Mouse (Mus musculus) myocyte (in vitro differentiated cells): ENCODE data around the gene Mrc2.

Experiments
- CEBPB ChIP-seq: IDR thresholded peaks from 2 replicates; pipeline ENCODE4 v1.6.1; 2011; ENCODE audit warnings: mild to moderate bottlenecking, moderate library complexity; ENCODE audit not compliant: poor library complexity, insufficient read depth, severe bottlenecking
- E2F4 ChIP-seq: IDR thresholded peaks from one replicate; pipeline ENCODE4 v1.6.1; 2011; ENCODE audit warnings: mild to moderate bottlenecking, control low read depth, moderate library complexity; ENCODE audit not compliant: insufficient read depth
- MAX ChIP-seq: IDR thresholded peaks from one replicate; pipeline ENCODE4 v1.6.1; 2011; ENCODE audit warnings: low read depth, mild to moderate bottlenecking, control low read depth
- MYOD1 ChIP-seq, 3 experiments: IDR thresholded peaks; one replicate each; pipeline ENCODE4 v1.6.1; 2011; ENCODE audit warnings: control low read depth in 2 of 3, low read depth in 2 of 3, mild to moderate bottlenecking in 2 of 3, moderate library complexity in 1 of 3; ENCODE audit not compliant: insufficient read length in 2 of 3, control insufficient read depth in 1 of 3
- MYOG ChIP-seq, 3 experiments: IDR thresholded peaks; one replicate each; pipeline ENCODE4 v1.6.1; 2011; ENCODE audit warnings: control low read depth in 2 of 3, low read depth in 2 of 3, mild to moderate bottlenecking in 2 of 3; ENCODE audit not compliant: insufficient read length in 2 of 3, control insufficient read depth in 1 of 3, insufficient read depth in 1 of 3
- POLR2A ChIP-seq: IDR thresholded peaks from one replicate; pipeline ENCODE4 v1.6.1; 2011; ENCODE audit warnings: low read depth, mild to moderate bottlenecking, control low read depth, moderate library complexity; ENCODE audit not compliant: insufficient read length
- POLR2AphosphoS2 ChIP-seq: IDR thresholded peaks from one replicate; pipeline ENCODE4 v1.6.1; 2011; ENCODE audit warnings: low read depth, control low read depth; ENCODE audit not compliant: insufficient read length
- REST ChIP-seq: IDR thresholded peaks from one replicate; pipeline ENCODE4 v1.6.1; 2011; ENCODE audit warnings: mild to moderate bottlenecking, control low read depth, moderate library complexity; ENCODE audit not compliant: insufficient read depth, insufficient read length
- SRF ChIP-seq: IDR thresholded peaks from one replicate; pipeline ENCODE4 v1.6.1; 2011; ENCODE audit warnings: low read depth; ENCODE audit not compliant: control insufficient read depth, insufficient read length
- TCF12 ChIP-seq: IDR thresholded peaks from one replicate; pipeline ENCODE4 v1.6.1; 2011; ENCODE audit warnings: mild to moderate bottlenecking, control low read depth; ENCODE audit not compliant: poor library complexity, insufficient read depth, severe bottlenecking
- TCF3 ChIP-seq: IDR thresholded peaks from one replicate; pipeline ENCODE4 v1.6.1; 2011; ENCODE audit warnings: low read depth, control low read depth; ENCODE audit not compliant: insufficient read length
- USF1 ChIP-seq: IDR thresholded peaks from one replicate; pipeline ENCODE4 v1.6.1; 2011; ENCODE audit warnings: low read depth, mild to moderate bottlenecking, control low read depth, moderate library complexity

DNA sequence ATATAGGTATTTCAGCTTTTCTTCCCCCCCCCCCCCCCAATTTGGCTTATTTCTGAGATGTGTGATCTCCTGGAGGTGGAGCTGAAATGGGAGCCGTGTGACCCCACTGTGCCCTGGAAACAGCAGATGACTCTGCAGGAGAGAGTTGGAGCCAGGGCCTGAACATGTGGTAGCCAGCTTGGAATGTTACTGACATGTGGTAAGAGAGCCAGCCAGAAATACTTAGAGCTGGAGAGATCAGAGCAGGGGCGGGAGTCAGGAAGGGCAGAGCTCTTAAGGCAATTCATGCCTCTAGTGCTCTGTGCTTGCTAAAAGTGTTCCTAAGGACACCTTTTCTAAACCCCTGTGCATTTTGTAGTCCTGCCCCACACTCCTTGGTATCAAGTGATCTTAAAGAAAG is 10.0 kb upstream of the Mrc2 start:
- TF ChIP-seq POLR2AphosphoS2 (no peak), POLR2A (no peak), MYOD1 (IDR thresholded peaks at IDR 0.05; ENCODE audit: control insufficient read depth in 1 of 3, insufficient read length in 2 of 3, low read depth in 2 of 3) (peak in 2 of 3 experiments; percentile 61 to 66), E2F4 (no peak), MAX (no peak), MYOG (IDR thresholded peaks at IDR 0.05; ENCODE audit: control insufficient read depth in 1 of 3, insufficient read depth in 1 of 3, insufficient read length in 2 of 3, low read depth in 2 of 3) (peak in 1 of 3 experiments; percentile 69), TCF12 (no peak), CEBPB (no peak), SRF (no peak), USF1 (peak; percentile 31), TCF3 (no peak), REST (no peak)
